Mouse (Mus musculus): ENCODE measurements around the gene Cpox.

DNA sequence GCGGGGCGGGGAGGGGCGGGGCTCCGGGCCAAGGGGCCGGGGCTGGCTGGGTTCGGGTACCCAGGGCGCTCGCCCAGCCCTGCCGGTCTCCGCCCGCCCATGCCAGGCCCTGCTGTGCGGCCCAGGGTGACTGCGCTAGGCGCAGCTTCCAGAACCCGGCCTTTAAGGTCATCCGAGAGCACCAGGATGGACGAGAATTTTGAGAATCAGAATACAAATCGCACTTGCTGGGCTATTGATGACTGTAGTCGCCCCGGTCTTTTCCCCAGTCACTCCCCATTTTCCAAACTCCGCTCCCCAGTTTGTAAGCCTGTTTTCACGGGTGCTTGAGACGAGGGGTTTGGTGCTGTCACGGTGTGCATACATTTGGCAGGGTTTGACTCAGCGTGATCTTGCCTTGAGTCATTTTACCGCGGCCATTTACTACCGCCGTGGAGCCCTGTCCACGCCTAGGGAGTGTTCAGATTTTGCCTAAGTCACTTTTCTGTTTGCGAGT is 58.1 kb downstream of the Cpox start:
- TF ChIP-seq CTCF (conservative IDR thresholded peaks at IDR 0.05; ENCODE audit: insufficient read depth, insufficient read length, low read depth, low read length) (no peak), POLR2A (IDR thresholded peaks at IDR 0.05; ENCODE audit: low read depth, low read length) (no peak)
